Mouse (Mus musculus) spleen, adult 2 months (tissue): ENCODE measurements at regions not wholly inside any gene's neighbourhood (a gene's known extent, or its start where the extent isn't known, plus 50 kb on each side); places are given as distances from the start of the nearest gene placed in this dataset.

Experiments used
- CTCF ChIP-seq: fragments of 200-500 bp; IDR thresholded peaks from 2 replicates; pipeline ENCODE4 v1.5.1; 2011; ENCODE audit warnings: mild to moderate bottlenecking, inconsistent platforms; ENCODE audit not compliant: insufficient read depth, insufficient read length, insufficient replicate concordance; ENCODE audit errors: extremely low read depth
- POLR2A ChIP-seq: fragments of 200-500 bp; IDR thresholded peaks from 2 replicates; pipeline ENCODE4 v1.6.1; 2011; ENCODE audit warnings: low read depth, low read length, inconsistent platforms

DNA sequence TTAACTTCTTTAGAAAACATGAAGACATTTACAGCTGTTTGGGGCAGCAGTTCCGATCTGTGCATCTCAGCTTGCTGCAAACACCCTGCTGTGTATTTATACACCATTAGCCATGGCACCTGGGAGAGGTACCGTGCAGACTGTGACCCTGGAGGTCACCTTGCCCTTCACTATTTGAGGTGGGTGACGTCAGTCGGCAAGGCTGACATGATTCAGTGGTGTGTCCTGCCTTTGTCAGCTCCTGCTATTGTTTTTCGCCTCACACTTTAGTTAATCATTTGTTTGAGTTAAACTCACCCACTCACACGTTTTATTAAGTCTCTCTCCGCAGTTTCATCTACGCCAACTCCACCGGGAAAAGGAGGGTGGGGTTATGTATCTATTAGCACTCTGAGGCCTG is 305.9 kb downstream of the Cog6 start:
- TF ChIP-seq POLR2A = no peak
- TF ChIP-seq CTCF = no peak
